Mouse (Mus musculus): ENCODE measurements around the gene Apol9b.

GRCm38 (mm10) chr15:77755132-77755531 lies 26.3 kb downstream of the Apol9b start:
- TF ChIP-seq CTCF (IDR thresholded peaks at IDR 0.05; ENCODE audit: low read depth) (no peak), EP300 (optimal IDR thresholded peaks at IDR 0.05) (no peak)

Data from stomach, postnatal 0 days (tissue).